Mouse (Mus musculus): ENCODE results near the gene Bcar3.

DNA sequence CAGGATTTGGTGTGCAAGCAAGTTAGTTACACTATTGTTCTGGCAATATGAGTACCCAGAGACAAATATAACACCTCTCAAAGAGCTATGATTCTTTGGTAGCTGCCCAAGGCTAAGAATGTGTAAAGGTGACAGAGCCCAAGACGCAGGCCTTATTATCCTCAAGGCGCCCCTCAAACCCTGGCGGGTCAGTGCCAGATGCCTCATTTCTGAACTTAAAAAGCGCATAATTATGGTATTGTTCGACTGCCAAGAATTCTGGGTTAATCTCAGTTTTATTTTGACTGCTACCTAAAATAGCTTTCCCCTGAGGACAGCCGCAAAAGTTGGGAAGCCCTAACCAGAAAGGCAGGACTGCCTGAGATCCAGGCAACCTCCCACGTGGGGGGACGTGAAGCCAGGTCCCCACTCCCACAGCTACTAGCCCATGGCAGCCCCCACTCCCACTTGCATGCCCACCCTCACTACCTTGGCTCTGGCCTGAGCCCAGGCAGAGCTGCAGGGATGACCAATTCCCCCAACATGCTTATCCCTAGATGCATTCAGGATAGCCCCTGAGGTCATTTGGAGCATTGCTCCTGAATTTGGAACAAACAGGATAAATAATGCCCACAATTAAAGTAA, 83.0 kb downstream of the Bcar3 start:
- TF ChIP-seq CTCF (IDR thresholded peaks at IDR 0.05; ENCODE audit: insufficient read depth, low read length) (no peak), POLR2A (IDR thresholded peaks at IDR 0.05; ENCODE audit: borderline replicate concordance, extremely low read depth, low read depth, low read length) (no peak)

Data from lung, adult 2 months (tissue).